ENCODE assay signal across 10 mouse cellular contexts in the genomic region with DNA sequence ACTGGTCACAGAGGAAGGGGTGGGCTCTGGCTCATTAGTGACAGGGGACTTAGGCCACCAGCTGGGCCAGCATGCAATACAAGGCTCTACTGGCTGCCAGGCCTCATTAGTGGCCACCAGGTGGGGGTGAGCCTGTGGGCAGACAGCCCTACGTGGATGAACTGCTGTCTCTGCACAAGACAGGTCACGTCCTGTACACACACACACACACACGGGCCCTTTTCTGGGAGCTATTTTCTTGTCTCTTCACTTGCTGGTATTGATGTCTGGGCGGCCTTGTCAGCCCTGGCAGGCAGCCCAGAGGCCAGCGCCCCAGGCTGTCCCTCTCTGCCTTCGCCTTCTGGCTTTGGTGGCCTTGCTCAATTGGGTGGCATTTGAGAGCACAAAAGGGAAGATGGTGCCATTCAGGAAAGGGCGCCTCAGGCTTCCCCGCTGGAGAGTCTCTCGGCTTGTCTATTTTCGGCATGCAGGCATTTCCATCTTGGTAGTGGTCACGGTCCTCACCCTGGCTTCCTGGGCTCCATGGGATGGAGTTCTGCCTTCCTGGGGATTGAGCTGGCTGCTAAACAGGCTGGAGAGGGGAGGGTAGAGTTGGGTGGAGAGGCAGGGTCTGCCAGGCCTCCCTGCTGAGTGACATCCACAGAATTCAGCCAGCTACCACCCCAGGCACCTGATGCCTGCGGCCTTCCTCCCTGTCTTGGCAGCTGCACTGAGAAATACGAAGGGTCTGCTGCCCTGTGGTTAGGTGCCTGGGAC. TPM values are rescaled to one million over a fixed set of nuclear protein-coding genes. Genes with fewer than 3 reads are reported as not detected.
DNase-seq lines count a peak whose midpoint lies in the region; ATAC-seq and TF ChIP-seq lines count a peak whose summit lies in the region.
"Had no signal": no experiment of that assay in that cellular context is flagged by ENCODE, and none has a peak within 500 bp of the region (broad histone marks: within the 10 kb centered on the region; RNA-seq: fewer than 3 reads in every experiment).

No protein-coding gene starts in this region.

- TF ChIP-seq CTCF in gastrocnemius, adult 2 months (IDR thresholded peaks at IDR 0.05) = no peak

- no peak overlapping the region for H3K9ac ChIP-seq in embryonic facial prominence, embryonic 14.5 days (ENCODE audit: low read depth, low read length)

- H3K4me2 ChIP-seq in embryonic facial prominence, embryonic 14.5 days (ENCODE audit: low read depth, low read length) = no peak overlapping the region

- H3K36me3 ChIP-seq in embryonic facial prominence, embryonic 14.5 days (ENCODE audit: control insufficient read depth, insufficient read depth, low read length) = no peaks in the 10 kb centered on the region

- no peaks in the 10 kb centered on the region for H3K9me3 ChIP-seq in embryonic facial prominence, embryonic 14.5 days (ENCODE audit: control insufficient read depth, low read length)
- H3K9me3 ChIP-seq: megakaryocyte, embryonic 14.5 days had no signal

- peak; percentile 44; the same call in 1 of the 2 replicates for ATAC-seq in embryonic facial prominence, embryonic 14.5 days (ENCODE audit: low read depth)
- peak; percentile 14; the same call in 1 of the 2 replicates for ATAC-seq in megakaryocyte progenitor cell, adult 5-6 weeks (replicated peaks; ENCODE audit: poor library complexity)

- H3K4me1 ChIP-seq in embryonic facial prominence, embryonic 14.5 days (ENCODE audit: control insufficient read depth, insufficient read depth, low read length) = peaks cover 4% of the 10 kb centered on the region; the same call in 1 of the 2 replicates

- no peaks in the 10 kb centered on the region for H3K27me3 ChIP-seq in embryonic facial prominence, embryonic 14.5 days (replicated peaks; ENCODE audit: control insufficient read depth, insufficient read depth, low read length)

- WGBS in embryonic facial prominence, embryonic 14.5 days = 37% methylated on average over 12 of the region's 13 CpGs

- no peak overlapping the region for H3K4me3 ChIP-seq in gastrocnemius, adult 2 months
- no peak overlapping the region for H3K4me3 ChIP-seq in embryonic facial prominence, embryonic 14.5 days (ENCODE audit: low read depth, low read length)
- H3K4me3 ChIP-seq: megakaryocyte, embryonic 14.5 days had no signal

- peak; percentile 37 for DNase-seq in gastrocnemius, adult 2 months
- no peak for DNase-seq in gastrocnemius, postnatal 14 days
- DNase-seq in adrenal gland, adult 2 months = peak; percentile 90
- peak; percentile 11 for DNase-seq in embryonic facial prominence, embryonic 14.5 days (ENCODE audit: low spot score)
- no peak for DNase-seq in right cerebral cortex, postnatal 4 days
- DNase-seq in kidney, adult 9 months = no peak
- no peak for DNase-seq in kidney, adult 8-10 months
- DNase-seq: thymus, postnatal 4 days had no signal

- H3K27ac ChIP-seq in gastrocnemius, adult 2 months = no peak overlapping the region
- H3K27ac ChIP-seq in embryonic facial prominence, embryonic 14.5 days (replicated peaks; ENCODE audit: low read depth, low read length) = no peak overlapping the region

- intact Hi-C loops in gastrocnemius, adult 2 months (cut with DNase I) = no loop called here
- intact Hi-C loops in gastrocnemius, postnatal 14 days (cut with DNase I; ENCODE audit: low total_unique reads) = no loop called here

RNA-seq across cellular contexts. Expression of a gene that starts 13.8 kb away (rescaled TPM):
- 1 to 10 TPM; 6.3 to 7.8 TPM for total RNA-seq in gastrocnemius, adult 2 months (2021)
- 1 to 10 TPM; 5.5 to 6.2 TPM for total RNA-seq in gastrocnemius, postnatal 14 days (2021)
- total RNA-seq in adrenal gland, adult 2 months (2021) = 10 to 100 TPM in 1 of 2 experiments, 1 to 10 TPM in 1; 7.5 to 10.4 TPM
- polyA plus RNA-seq in adrenal gland, adult 2 months (2012; rRNA removed) = 3.5 and 4.4 TPM in 2 replicates
- 14.9 and 15.2 TPM in 2 replicates for polyA plus RNA-seq in embryonic facial prominence, embryonic 14.5 days (2014; fragmentation: Nextera tagmentation; extraction: Ambion mirVana)
- 19.1 and 20.1 TPM in 2 replicates for total RNA-seq in megakaryocyte progenitor cell, adult 5-6 weeks (2015)
- 6.3 and 11.3 TPM in 2 replicates for total RNA-seq in megakaryocyte progenitor cell, adult 5-6 weeks (2017)

Comparison
In these comparisons a context has a peak if more than half of its experiments do, and no peak if none do; other contexts are left out.
1. DNase-seq: peak in gastrocnemius, adult 2 months (single experiment), adrenal gland, adult 2 months (single experiment) and embryonic facial prominence, embryonic 14.5 days (single experiment); none in gastrocnemius, postnatal 14 days (single experiment), right cerebral cortex, postnatal 4 days (single experiment), kidney, adult 9 months (single experiment) and kidney, adult 8-10 months (0 of 2).